Mouse (Mus musculus): ENCODE results near the gene St6gal2. TPM values are rescaled to one million over a fixed set of nuclear protein-coding genes. Genes with fewer than 3 reads are reported as not detected.

St6gal2 gene
- polyA plus RNA-seq, 1 experiment from 2014 or later = 1.7 TPM

- Histone ChIP-seq H3K27ac (ENCODE audit: low read depth) (no peak overlapping the region), H3K36me3 (ENCODE audit: insufficient read depth) (no peaks in the 10 kb centered on the region), H3K4me1 (ENCODE audit: insufficient read depth) (no peaks in the 10 kb centered on the region), H3K9ac (no peak overlapping the region), H3K4me2 (no peak overlapping the region), H3K27me3 (ENCODE audit: insufficient read depth, low read length) (no peaks in the 10 kb centered on the region), H3K9me3 (ENCODE audit: low read depth, low read length) (no peaks in the 10 kb centered on the region), H3K4me3 (ENCODE audit: low read depth, low read length) (no peak overlapping the region)
- ATAC-seq (ENCODE audit: insufficient read depth) (no peak), DNase-seq (no peak)
- WGBS = 87% methylated on average over 7 of the region's 7 CpGs
- TF ChIP-seq CTCF (IDR thresholded peaks at IDR 0.05; ENCODE audit: low read depth) = no peak
Measured at GRCm38 (mm10) chr17:55531872-55532271, 86.7 kb downstream of the St6gal2 start.

- Histone ChIP-seq H3K27ac (ENCODE audit: low read depth) (no peak overlapping the region), H3K9me3 (ENCODE audit: low read depth, low read length) (no peaks in the 10 kb centered on the region), H3K36me3 (ENCODE audit: insufficient read depth) (no peaks in the 10 kb centered on the region), H3K9ac (no peak overlapping the region), H3K27me3 (ENCODE audit: insufficient read depth, low read length) (no peaks in the 10 kb centered on the region), H3K4me3 (ENCODE audit: low read depth, low read length) (no peak overlapping the region), H3K4me1 (ENCODE audit: insufficient read depth) (no peaks in the 10 kb centered on the region), H3K4me2 (no peak overlapping the region)
- ATAC-seq (ENCODE audit: insufficient read depth) (no peak), DNase-seq (no peak)
- 69% methylated on average over 1 of the region's 1 CpGs for WGBS
- no peak for TF ChIP-seq CTCF (IDR thresholded peaks at IDR 0.05; ENCODE audit: low read depth)
Measured at GRCm38 (mm10) chr17:55548476-55548875, 103.3 kb downstream of the St6gal2 start.

- TF ChIP-seq CTCF (IDR thresholded peaks at IDR 0.05; ENCODE audit: low read depth) = no peak
- H3K9me3 ChIP-seq (ENCODE audit: low read depth, low read length) = no peaks in the 10 kb centered on the region
- H3K4me2 ChIP-seq = no peak overlapping the region
- H3K4me3 ChIP-seq (ENCODE audit: low read depth, low read length) = no peak overlapping the region
- H3K9ac ChIP-seq = no peak overlapping the region
- no peaks in the 10 kb centered on the region for H3K36me3 ChIP-seq (ENCODE audit: insufficient read depth)
- H3K27ac ChIP-seq (ENCODE audit: low read depth) = no peak overlapping the region
- DNase-seq (no peak), ATAC-seq (ENCODE audit: insufficient read depth) (no peak)
- WGBS = 68% methylated on average over 2 of the region's 2 CpGs
- no peaks in the 10 kb centered on the region for H3K4me1 ChIP-seq (ENCODE audit: insufficient read depth)
- no peaks in the 10 kb centered on the region for H3K27me3 ChIP-seq (ENCODE audit: insufficient read depth, low read length)
Measured at GRCm38 (mm10) chr17:55561774-55562173, 116.6 kb downstream of the St6gal2 start.

Other genes with a start within 250 kb of the St6gal2 start
- gene Vmn2r118, start 179.8 kb downstream of the St6gal2 start, polyA plus RNA-seq (2014; fragmentation: Nextera tagmentation; extraction: Ambion mirVana) = not detected in 2 replicates